Mouse (Mus musculus) CH12.LX (cell line): ENCODE measurements at regions not wholly inside any gene's neighbourhood (a gene's known extent, or its start where the extent isn't known, plus 50 kb on each side); places are given as distances from the start of the nearest gene placed in this dataset.

Experiments used
- DNase-seq: peaks from one replicate; pipeline ENCODE4 v3.0.0-alpha.2; 2013; ENCODE audit errors: extremely low read depth
- H3K27ac ChIP-seq: 2 replicates; pipeline ENCODE4 v1.5.1; 2012; ENCODE audit warnings: low read depth, mild to moderate bottlenecking, control low read depth, moderate library complexity; ENCODE audit not compliant: insufficient read depth
- H3K27me3 ChIP-seq: replicated peaks from 2 replicates; pipeline ENCODE3; 2012; ENCODE audit warnings: inconsistent platforms
- H3K36me3 ChIP-seq, 2 experiments: replicated peaks in 1 of 2; 2 replicates each; pipeline versions ENCODE3 to v1.6.1; 2012; ENCODE audit warnings: inconsistent platforms in 1 of 2, low read length in 1 of 2, mild to moderate bottlenecking in 1 of 2, mixed read lengths in 1 of 2, moderate library complexity in 1 of 2; ENCODE audit not compliant: control insufficient read depth in 1 of 2, insufficient read depth in 1 of 2
- H3K4me1 ChIP-seq, 2 experiments: 2 replicates each; pipeline ENCODE4 v1.6.1; 2012; ENCODE audit warnings: inconsistent platforms in 1 of 2, moderate library complexity in 1 of 2; ENCODE audit not compliant: insufficient read depth in 2 of 2, control insufficient read depth in 1 of 2
- H3K4me2 ChIP-seq: 2 replicates; pipeline ENCODE4 v1.6.1; 2012; ENCODE audit warnings: low read depth, mild to moderate bottlenecking, control low read depth; ENCODE audit not compliant: poor library complexity, insufficient read depth, severe bottlenecking
- H3K4me3 ChIP-seq, 3 experiments: fragments of 150-350 bp in 1 of 3; sonication (generic) in 1 of 3; replicated peaks in 1 of 3; 2 replicates each; pipeline versions ENCODE3 to v1.5.1; 2011 to 2012; ENCODE audit warnings: low read depth in 2 of 3, low read length in 2 of 3, mild to moderate bottlenecking in 2 of 3, moderate library complexity in 2 of 3, control low read depth in 1 of 3, improper control_type of control experiment in 1 of 3, inconsistent platforms in 1 of 3, mixed read lengths in 1 of 3; ENCODE audit not compliant: poor library complexity in 1 of 3
- H3K79me2 ChIP-seq: replicated peaks from 2 replicates; pipeline ENCODE4 v1.6.1; 2012; ENCODE audit warnings: mild to moderate bottlenecking, moderate library complexity; ENCODE audit not compliant: control insufficient read depth, poor library complexity, insufficient read depth, severe bottlenecking; ENCODE audit errors: extremely low read depth
- H3K9ac ChIP-seq: 2 replicates; pipeline ENCODE4 v1.6.1; 2012; ENCODE audit warnings: low read depth, mild to moderate bottlenecking, control low read depth, moderate library complexity; ENCODE audit not compliant: insufficient read depth
- H3K9me3 ChIP-seq: replicated peaks from 2 replicates; pipeline ENCODE3; 2012; ENCODE audit warnings: low read length, inconsistent platforms, mixed read lengths
- BHLHE40 ChIP-seq: IDR thresholded peaks from 2 replicates; pipeline ENCODE4 v1.6.1; 2011; ENCODE audit warnings: mild to moderate bottlenecking, low read depth, low read length, improper control_type of control experiment
- CHD2 ChIP-seq: IDR thresholded peaks from 2 replicates; pipeline ENCODE4 v1.6.1; 2011; ENCODE audit warnings: low read length, improper control_type of control experiment
- CTCF ChIP-seq, 2 experiments: IDR thresholded peaks in 1 of 2; conservative IDR thresholded peaks in 1 of 2; 2 replicates each; pipeline ENCODE4 v1.5.1; 2011 to 2012; ENCODE audit warnings: low read depth in 2 of 2, low read length in 2 of 2, improper control_type of control experiment in 1 of 2, inconsistent platforms in 1 of 2, mild to moderate bottlenecking in 1 of 2, moderate library complexity in 1 of 2
- E2F4 ChIP-seq: IDR thresholded peaks from 2 replicates; pipeline ENCODE4 v1.6.1; 2011; ENCODE audit warnings: low read depth, low read length, improper control_type of control experiment; ENCODE audit not compliant: insufficient replicate concordance
- ELF1 ChIP-seq: IDR thresholded peaks from 2 replicates; pipeline ENCODE4 v1.6.1; 2014; ENCODE audit warnings: low read depth, mild to moderate bottlenecking, inconsistent platforms, low read length, improper control_type of control experiment
- ETS1 ChIP-seq: conservative IDR thresholded peaks from 2 replicates; pipeline ENCODE4 v1.6.1; 2012; ENCODE audit warnings: low read depth, mild to moderate bottlenecking, inconsistent platforms, low read length, improper control_type of control experiment, moderate library complexity
- GABPA ChIP-seq: IDR thresholded peaks from 2 replicates; pipeline ENCODE4 v1.6.1; 2012; ENCODE audit warnings: low read depth, low read length, improper control_type of control experiment, inconsistent platforms; ENCODE audit not compliant: insufficient replicate concordance
- HCFC1 ChIP-seq: IDR thresholded peaks from 2 replicates; pipeline ENCODE4 v1.6.1; 2012; ENCODE audit warnings: low read depth, mild to moderate bottlenecking, inconsistent platforms, low read length, improper control_type of control experiment
- IRF4 ChIP-seq: IDR thresholded peaks from 2 replicates; pipeline ENCODE4 v1.6.1; 2014; ENCODE audit warnings: low read depth, mild to moderate bottlenecking, inconsistent platforms, low read length, improper control_type of control experiment
- JUND ChIP-seq: conservative IDR thresholded peaks from 2 replicates; pipeline ENCODE4 v1.6.1; 2011; ENCODE audit warnings: low read depth, low read length, improper control_type of control experiment
- KAT2A ChIP-seq: IDR thresholded peaks from 2 replicates; pipeline ENCODE4 v1.6.1; 2012; ENCODE audit warnings: low read length, improper control_type of control experiment, inconsistent platforms; ENCODE audit not compliant: insufficient replicate concordance
- MAX ChIP-seq: IDR thresholded peaks from 2 replicates; pipeline ENCODE4 v1.6.1; 2011; ENCODE audit warnings: low read length, improper control_type of control experiment
- MEF2A ChIP-seq: IDR thresholded peaks from 2 replicates; pipeline ENCODE4 v1.6.1; 2014; ENCODE audit warnings: low read depth, mild to moderate bottlenecking, inconsistent platforms, low read length, improper control_type of control experiment, borderline replicate concordance
- MXI1 ChIP-seq: IDR thresholded peaks from 2 replicates; pipeline ENCODE4 v1.6.1; 2011; ENCODE audit warnings: mild to moderate bottlenecking, low read depth, low read length, improper control_type of control experiment
- NRF1 ChIP-seq: IDR thresholded peaks from 2 replicates; pipeline ENCODE4 v1.6.1; 2014; ENCODE audit warnings: low read depth, mild to moderate bottlenecking, inconsistent platforms, low read length, improper control_type of control experiment, moderate library complexity
- POLR2AphosphoS2 ChIP-seq: IDR thresholded peaks from 2 replicates; pipeline ENCODE4 v1.6.1; 2011; ENCODE audit warnings: low read depth, low read length, improper control_type of control experiment
- RCOR1 ChIP-seq: conservative IDR thresholded peaks from 2 replicates; pipeline ENCODE4 v1.6.1; 2012; ENCODE audit warnings: low read depth, mild to moderate bottlenecking, inconsistent platforms, low read length, improper control_type of control experiment
- SIN3A ChIP-seq: IDR thresholded peaks from 2 replicates; pipeline ENCODE4 v1.6.1; 2012; ENCODE audit warnings: low read length, improper control_type of control experiment, inconsistent platforms
- SMC3 ChIP-seq: IDR thresholded peaks from 2 replicates; pipeline ENCODE4 v1.6.1; 2011; ENCODE audit warnings: low read depth, low read length, improper control_type of control experiment
- TBP ChIP-seq: conservative IDR thresholded peaks from 2 replicates; pipeline ENCODE4 v1.6.1; 2011; ENCODE audit warnings: low read depth, low read length, improper control_type of control experiment
- ZKSCAN1 ChIP-seq: IDR thresholded peaks from 2 replicates; pipeline ENCODE4 v1.6.1; 2012; ENCODE audit warnings: low read depth, inconsistent platforms, low read length, improper control_type of control experiment, borderline replicate concordance
- ZMIZ1 ChIP-seq: IDR thresholded peaks from 2 replicates; pipeline ENCODE4 v1.6.1; 2012; ENCODE audit warnings: low read depth, mild to moderate bottlenecking, inconsistent platforms, low read length, improper control_type of control experiment
- dilution Hi-C: fragments of 300-500 bp; cut with MboI; formaldehyde crosslinking; loops from 2 replicates; pipeline ENCODE4 v1.14.3; 2020; ENCODE audit warnings: low sequenced_read_pairs; ENCODE audit not compliant: extremely low pct_unique_long_range_greater_than_20kb, extremely low pct_ligation_motif_present
- in situ Hi-C: fragments of 300-500 bp; cut with MboI; formaldehyde crosslinking; loops from 3 replicates; pipeline ENCODE4 v1.14.3; 2019; ENCODE audit warnings: low sequenced_read_pairs, low pct_ligation_motif_present, low pct_unique_long_range_greater_than_20kb, mixed read lengths

DNA sequence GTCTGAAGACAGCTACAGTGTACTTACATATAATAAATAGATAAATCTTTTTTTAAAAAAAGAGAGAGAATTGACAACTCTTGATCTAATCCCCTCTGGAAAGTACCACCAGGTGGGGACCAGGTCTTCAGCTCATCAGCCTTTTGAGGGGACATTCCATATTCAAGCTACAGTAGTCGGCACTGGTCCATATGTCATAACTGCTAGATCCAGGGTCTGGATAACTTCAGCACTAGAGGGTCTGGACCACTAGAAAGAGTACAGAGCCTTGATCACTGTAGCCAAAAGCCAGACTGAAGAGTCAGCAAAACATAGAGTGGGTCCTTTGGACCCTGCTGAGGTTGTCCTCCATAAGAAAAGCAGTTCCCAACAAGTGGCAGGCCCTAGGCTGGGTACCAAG is 106.4 kb upstream of the Tshz3 start:
- H3K27me3 ChIP-seq: no peaks in the 10 kb centered on the region
- dilution Hi-C loops (no loop called here), in situ Hi-C loops (no loop called here)
- H3K4me1 ChIP-seq: no peaks in the 10 kb centered on the region
- H3K4me3 ChIP-seq: no peak overlapping the region
- H3K79me2 ChIP-seq: no peaks in the 10 kb centered on the region
- DNase-seq: no peak
- peaks cover 82% of the 10 kb centered on the region for H3K9me3 ChIP-seq
- H3K36me3 ChIP-seq: no peaks in the 10 kb centered on the region
- no peak overlapping the region for H3K27ac ChIP-seq
- TF ChIP-seq GABPA: no peak
- TF ChIP-seq SMC3: no peak
- no peak for TF ChIP-seq TBP
- no peak for TF ChIP-seq SIN3A
- TF ChIP-seq CTCF (conservative IDR thresholded peaks at IDR 0.05 in 1 of 2, IDR thresholded peaks at IDR 0.05 in 1 of 2; ENCODE audit: low read depth in 2 of 2, low read length in 2 of 2): no peak
- TF ChIP-seq ZMIZ1: no peak
- no peak for TF ChIP-seq ZKSCAN1
- no peak for TF ChIP-seq ELF1
- no peak for TF ChIP-seq POLR2AphosphoS2
- no peak for TF ChIP-seq RCOR1
- TF ChIP-seq NRF1: no peak
- TF ChIP-seq ETS1: no peak
- TF ChIP-seq CHD2: no peak
- no peak for TF ChIP-seq MEF2A
- no peak for TF ChIP-seq MXI1
- TF ChIP-seq BHLHE40: no peak
- no peak for TF ChIP-seq MAX
- TF ChIP-seq JUND: no peak
- no peak for TF ChIP-seq E2F4
- H3K9ac ChIP-seq: no peak overlapping the region
- H3K4me2 ChIP-seq: no peak overlapping the region

DNA sequence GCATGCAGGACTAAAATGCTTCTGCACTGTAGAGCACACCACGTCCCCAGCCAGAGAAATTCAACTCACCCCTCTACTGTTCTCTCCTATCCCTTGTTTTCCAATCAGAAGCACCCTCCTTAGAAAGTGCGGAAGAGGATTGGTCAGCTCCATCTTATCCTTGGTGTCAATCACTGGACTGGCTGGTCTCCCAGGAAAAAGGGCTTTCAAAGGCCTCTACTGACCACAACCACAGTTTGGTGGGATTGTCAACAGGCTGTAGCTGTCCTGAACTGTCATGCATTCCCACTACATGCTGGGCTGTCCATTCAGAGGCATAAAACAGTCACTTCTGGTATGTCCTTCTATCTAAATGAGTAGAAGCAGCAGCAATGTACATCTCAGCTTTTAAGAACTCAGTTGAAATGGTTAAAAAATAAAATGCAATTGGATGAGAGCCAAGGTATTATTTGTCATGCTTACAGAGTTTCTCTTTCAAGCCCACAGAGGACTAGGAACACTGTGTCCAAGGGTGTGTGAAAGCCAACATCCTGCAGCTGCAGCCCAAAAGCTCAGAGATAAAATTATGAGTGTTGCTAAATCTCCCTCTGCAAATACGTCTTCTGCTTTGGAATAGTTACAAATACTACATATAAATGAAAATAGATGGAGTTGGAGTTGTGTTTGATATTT is 101.2 kb upstream of the Tshz3 start:
- in situ Hi-C loops: no loop called here
- no peak overlapping the region for H3K4me2 ChIP-seq
- H3K9ac ChIP-seq: no peak overlapping the region
- DNase-seq: no peak
- H3K4me3 ChIP-seq: no peak overlapping the region
- no peak overlapping the region for H3K27ac ChIP-seq
- H3K79me2 ChIP-seq: no peaks in the 10 kb centered on the region
- TF ChIP-seq MXI1: no peak
- no peak for TF ChIP-seq GABPA
- TF ChIP-seq CTCF (conservative IDR thresholded peaks at IDR 0.05 in 1 of 2, IDR thresholded peaks at IDR 0.05 in 1 of 2; ENCODE audit: low read depth in 2 of 2, low read length in 2 of 2): no peak
- TF ChIP-seq MAX: no peak
- TF ChIP-seq IRF4: no peak
- no peak for TF ChIP-seq MEF2A
- no peak for TF ChIP-seq HCFC1
- no peak for TF ChIP-seq KAT2A
- no peak for TF ChIP-seq ETS1
- H3K27me3 ChIP-seq: no peaks in the 10 kb centered on the region
- dilution Hi-C loops: no loop called here
- peaks cover 79% of the 10 kb centered on the region for H3K9me3 ChIP-seq
- no peaks in the 10 kb centered on the region for H3K36me3 ChIP-seq
- no peaks in the 10 kb centered on the region for H3K4me1 ChIP-seq
